Mouse (Mus musculus): ENCODE results near the gene Pmp22. TPM values are rescaled to one million over a fixed set of nuclear protein-coding genes. Genes with fewer than 3 reads are reported as not detected.

Pmp22 gene
- total RNA-seq, 1 experiment, result 106 TPM

- Histone ChIP-seq H3K9ac (ENCODE audit: insufficient read depth, low read depth, low read length, poor library complexity, severe bottlenecking) (no peak overlapping the region), H3K36me3 (ENCODE audit: control insufficient read depth, insufficient read depth, low read length, poor library complexity, severe bottlenecking) (no peaks in the 10 kb centered on the region), H3K4me3 (ENCODE audit: insufficient read depth in 1 of 2, low read depth in 1 of 2, low read length in 2 of 2, poor library complexity in 1 of 2, severe bottlenecking in 1 of 2) (no peak overlapping the region), H3K9me3 (ENCODE audit: control insufficient read depth, insufficient read depth, low read depth, low read length) (no peaks in the 10 kb centered on the region), H3K27ac (ENCODE audit: insufficient read depth, low read depth, low read length, poor library complexity, severe bottlenecking) (no peak overlapping the region), H3K4me1 (ENCODE audit: control insufficient read depth in 2 of 2, insufficient read depth in 2 of 2, low read length in 2 of 2, poor library complexity in 1 of 2) (no peaks in the 10 kb centered on the region)
- in situ Hi-C loops (cut with MboI; ENCODE audit: low sequenced_read_pairs in 2 of 2, unreplicated experiment in 2 of 2), result no loop called here
- no peak for DNase-seq (ENCODE audit: low read depth, low spot score)
- TF ChIP-seq MAFK (IDR thresholded peaks at IDR 0.05; ENCODE audit: insufficient read depth, low read depth, low read length), result no peak
- TF ChIP-seq ZNF384 (IDR thresholded peaks at IDR 0.05; ENCODE audit: low read depth, low read length), result no peak
- no peak for TF ChIP-seq ZC3H11A (IDR thresholded peaks at IDR 0.05; ENCODE audit: borderline replicate concordance, low read depth, low read length)
- no peak for TF ChIP-seq CHD2 (IDR thresholded peaks at IDR 0.05; ENCODE audit: low read depth, low read length)
- TF ChIP-seq HCFC1 (IDR thresholded peaks at IDR 0.05; ENCODE audit: borderline replicate concordance, insufficient read depth, low read length), result no peak
Measured at GRCm38 (mm10) chr11:63163986-63164682, 35.4 kb downstream of the Pmp22 start.

GRCm38 (mm10) chr11:63164756-63165484, 36.1 kb downstream of the Pmp22 start:
- no peak overlapping the region for H3K27ac ChIP-seq (ENCODE audit: insufficient read depth, low read depth, low read length, poor library complexity, severe bottlenecking)
- no peaks in the 10 kb centered on the region for H3K36me3 ChIP-seq (ENCODE audit: control insufficient read depth, insufficient read depth, low read length, poor library complexity, severe bottlenecking)
- no peak overlapping the region for H3K4me3 ChIP-seq (ENCODE audit: insufficient read depth in 1 of 2, low read depth in 1 of 2, low read length in 2 of 2, poor library complexity in 1 of 2, severe bottlenecking in 1 of 2)
- DNase-seq (ENCODE audit: low read depth, low spot score), result no peak
- no peaks in the 10 kb centered on the region for H3K9me3 ChIP-seq (ENCODE audit: control insufficient read depth, insufficient read depth, low read depth, low read length)
- no peak overlapping the region for H3K9ac ChIP-seq (ENCODE audit: insufficient read depth, low read depth, low read length, poor library complexity, severe bottlenecking)
- TF ChIP-seq ZNF384 (IDR thresholded peaks at IDR 0.05; ENCODE audit: low read depth, low read length), result no peak
- no peak for TF ChIP-seq CHD2 (IDR thresholded peaks at IDR 0.05; ENCODE audit: low read depth, low read length)
- peak; percentile 58 for TF ChIP-seq ZC3H11A (IDR thresholded peaks at IDR 0.05; ENCODE audit: borderline replicate concordance, low read depth, low read length)
- no peak for TF ChIP-seq HCFC1 (IDR thresholded peaks at IDR 0.05; ENCODE audit: borderline replicate concordance, insufficient read depth, low read length)
- no peak for TF ChIP-seq MAFK (IDR thresholded peaks at IDR 0.05; ENCODE audit: insufficient read depth, low read depth, low read length)
- in situ Hi-C loops (cut with MboI; ENCODE audit: low sequenced_read_pairs in 2 of 2, unreplicated experiment in 2 of 2), result no loop called here
- H3K4me1 ChIP-seq (ENCODE audit: control insufficient read depth in 2 of 2, insufficient read depth in 2 of 2, low read length in 2 of 2, poor library complexity in 1 of 2), result no peaks in the 10 kb centered on the region

- Histone ChIP-seq H3K4me3 (ENCODE audit: insufficient read depth in 1 of 2, low read depth in 1 of 2, low read length in 2 of 2, poor library complexity in 1 of 2, severe bottlenecking in 1 of 2) (no peak overlapping the region), H3K36me3 (ENCODE audit: control insufficient read depth, insufficient read depth, low read length, poor library complexity, severe bottlenecking) (no peaks in the 10 kb centered on the region), H3K27ac (ENCODE audit: insufficient read depth, low read depth, low read length, poor library complexity, severe bottlenecking) (no peak overlapping the region), H3K9me3 (ENCODE audit: control insufficient read depth, insufficient read depth, low read depth, low read length) (no peaks in the 10 kb centered on the region), H3K9ac (ENCODE audit: insufficient read depth, low read depth, low read length, poor library complexity, severe bottlenecking) (no peak overlapping the region), H3K4me1 (ENCODE audit: control insufficient read depth in 2 of 2, insufficient read depth in 2 of 2, low read length in 2 of 2, poor library complexity in 1 of 2) (no peaks in the 10 kb centered on the region)
- no peak for DNase-seq (ENCODE audit: low read depth, low spot score)
- TF ChIP-seq CHD2 (IDR thresholded peaks at IDR 0.05; ENCODE audit: low read depth, low read length), result no peak
- in situ Hi-C loops (cut with MboI; ENCODE audit: low sequenced_read_pairs in 2 of 2, unreplicated experiment in 2 of 2), result no loop called here
Measured at GRCm38 (mm10) chr11:63167826-63168225, 39.0 kb downstream of the Pmp22 start.

- H3K4me3 ChIP-seq (ENCODE audit: insufficient read depth in 1 of 2, low read depth in 1 of 2, low read length in 2 of 2, poor library complexity in 1 of 2, severe bottlenecking in 1 of 2), result no peak overlapping the region
- in situ Hi-C loops (cut with MboI; ENCODE audit: low sequenced_read_pairs in 2 of 2, unreplicated experiment in 2 of 2), result no loop called here
- no peaks in the 10 kb centered on the region for H3K36me3 ChIP-seq (ENCODE audit: control insufficient read depth, insufficient read depth, low read length, poor library complexity, severe bottlenecking)
- no peaks in the 10 kb centered on the region for H3K9me3 ChIP-seq (ENCODE audit: control insufficient read depth, insufficient read depth, low read depth, low read length)
- no peak for TF ChIP-seq MAFK (IDR thresholded peaks at IDR 0.05; ENCODE audit: insufficient read depth, low read depth, low read length)
- no peak for TF ChIP-seq ZC3H11A (IDR thresholded peaks at IDR 0.05; ENCODE audit: borderline replicate concordance, low read depth, low read length)
- no peaks in the 10 kb centered on the region for H3K4me1 ChIP-seq (ENCODE audit: control insufficient read depth in 2 of 2, insufficient read depth in 2 of 2, low read length in 2 of 2, poor library complexity in 1 of 2)
- H3K9ac ChIP-seq (ENCODE audit: insufficient read depth, low read depth, low read length, poor library complexity, severe bottlenecking), result no peak overlapping the region
- H3K27ac ChIP-seq (ENCODE audit: insufficient read depth, low read depth, low read length, poor library complexity, severe bottlenecking), result no peak overlapping the region
- DNase-seq (ENCODE audit: low read depth, low spot score), result no peak
Measured at GRCm38 (mm10) chr11:63168551-63169258, 39.9 kb downstream of the Pmp22 start.

Data from ES-E14 (cell line).